Mouse (Mus musculus) lung, postnatal 14 days (tissue): ENCODE measurements around the gene Olfr178.

Source experiments
- DNase-seq: peaks from one replicate; pipeline ENCODE4 v3.0.0; 2021

Gene Olfr178

DNA sequence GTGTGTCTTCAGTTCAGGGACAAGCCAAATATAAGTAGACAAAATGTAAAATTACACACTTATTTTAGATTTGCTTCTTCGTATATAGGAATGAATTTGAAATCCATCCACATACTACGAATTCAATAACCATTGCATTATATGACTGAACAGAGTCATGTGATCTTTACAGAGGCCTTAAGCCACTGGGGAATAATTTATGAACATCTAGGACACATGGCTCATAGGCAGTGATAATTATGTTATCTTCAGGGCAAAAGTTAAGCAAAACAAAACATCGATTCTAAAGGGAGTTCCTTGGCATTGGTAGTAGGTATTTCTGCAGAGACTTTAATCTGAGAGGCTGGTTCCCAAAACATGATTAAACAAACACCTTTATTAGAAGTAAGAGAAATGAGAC is at the start of gene Olfr178:
Gene Olfr178 (minus strand): TSS at position 101 of the 400 bp plus-strand sequence.
- no peak for DNase-seq

DNA sequence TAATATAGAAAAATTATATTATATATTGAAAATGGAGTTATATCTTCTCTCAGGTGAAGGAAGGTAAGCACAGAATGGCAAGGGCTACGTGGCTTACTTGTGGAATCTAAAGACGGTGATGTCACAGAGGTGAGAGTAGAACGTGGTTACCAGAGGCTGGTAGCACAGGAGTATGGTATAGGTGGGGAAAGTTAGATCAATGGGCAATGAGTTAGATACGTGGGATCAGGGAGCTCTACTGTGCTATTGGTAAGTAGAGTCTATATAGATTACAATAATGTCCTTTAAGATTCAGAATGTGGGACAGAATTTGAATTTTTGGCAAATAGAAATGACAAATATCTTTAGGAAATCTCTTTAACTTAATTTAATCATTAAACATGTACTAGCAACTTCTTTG is 37.4 kb upstream of the Olfr178 start, which contains the start of gene Olfr180:
Gene Olfr180 (minus strand): TSS at position 101 of the 400 bp plus-strand sequence.
- DNase-seq: no peak

DNA sequence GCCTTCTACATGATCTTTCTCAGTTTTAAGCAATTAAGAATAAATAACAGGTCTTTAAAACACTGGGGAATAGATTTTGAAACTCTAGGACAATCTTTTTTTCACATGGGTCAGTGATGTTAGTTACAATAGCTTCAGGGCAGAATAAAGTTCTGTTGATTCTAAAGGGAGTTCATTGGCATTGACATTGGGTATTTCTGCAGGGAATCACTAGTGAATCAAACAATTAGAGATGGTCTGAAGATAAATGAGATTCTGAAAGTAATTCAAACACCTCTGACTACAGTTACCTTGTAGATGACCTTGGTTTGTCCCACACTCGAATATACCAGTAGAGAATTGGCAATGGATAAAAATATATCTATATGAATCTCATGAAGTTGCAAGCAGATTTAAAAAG is 36.8 kb upstream of the Olfr178 start, which contains the start of gene Olfr181:
Gene Olfr181 (minus strand): TSS at position 101 of the 400 bp plus-strand sequence.
- no peak for DNase-seq

GRCm38 (mm10) chr16:58884416-58884815 is 7.4 kb downstream of the Olfr178 start:
- DNase-seq: no peak

DNA sequence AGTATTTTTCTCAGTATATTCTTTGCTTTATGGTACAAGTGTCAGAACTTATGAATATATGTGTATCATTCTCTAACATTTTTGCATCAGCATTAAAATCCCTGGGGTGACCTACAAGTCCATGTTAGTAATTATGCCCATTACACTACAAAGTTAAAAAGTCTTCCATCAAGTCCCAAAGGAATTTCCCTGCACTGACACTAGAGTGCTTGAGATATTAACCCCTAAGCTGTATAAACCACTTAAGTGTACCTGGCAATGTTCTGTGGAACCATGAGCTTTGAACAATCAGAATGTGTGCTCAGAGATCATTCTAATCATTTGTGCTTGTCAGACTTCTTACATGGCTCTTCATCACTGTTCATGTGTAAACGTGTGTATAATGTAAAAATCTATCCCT is 17.2 kb downstream of the Olfr178 start, which contains the start of gene Olfr177:
Gene Olfr177 (minus strand): TSS at position 101 of the 400 bp plus-strand sequence.
- DNase-seq: no peak

GRCm38 (mm10) chr16:58861479-58861878 is 30.4 kb downstream of the Olfr178 start:
- DNase-seq: no peak

DNA sequence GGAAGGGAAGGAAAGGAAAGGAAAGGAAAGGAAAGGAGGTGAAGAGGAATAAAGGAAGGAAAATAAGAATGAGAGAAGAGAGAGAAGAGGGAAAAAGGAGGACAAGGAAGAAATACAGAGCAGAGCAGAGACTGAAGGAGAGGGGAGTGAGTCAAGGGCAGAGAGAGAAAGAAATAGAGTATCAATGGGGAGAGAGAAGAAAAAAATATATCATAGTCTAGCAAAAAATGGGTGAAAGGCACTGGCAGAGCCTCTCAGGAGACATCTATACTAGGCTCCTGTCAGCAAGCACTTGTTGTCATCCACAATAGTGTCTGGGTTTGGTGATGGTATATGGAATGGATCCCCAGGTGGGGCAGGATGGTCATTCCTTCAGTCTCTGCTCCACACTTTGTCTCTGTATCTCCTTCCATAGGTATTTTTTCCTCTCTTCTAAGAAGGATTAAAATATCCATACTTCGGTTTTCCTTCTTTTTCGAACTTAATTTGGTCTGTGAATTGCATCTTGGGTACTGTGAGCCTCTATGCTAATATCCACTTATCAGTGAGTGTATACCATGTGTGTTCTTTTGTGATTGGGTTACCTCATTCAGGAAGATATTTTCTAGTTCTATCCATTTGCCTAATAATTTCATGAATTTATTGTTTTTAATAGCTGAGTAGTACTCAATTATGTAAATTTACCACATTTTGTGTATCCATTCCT is 31.7 kb downstream of the Olfr178 start:
- no peak for DNase-seq
